Mouse (Mus musculus) c-Kit-positive CD71-negative TER-119-negative erythroid progenitor cells, embryonic 14.5 days (primary cell): ENCODE results near the gene Tsga10.
"Not testable (repeated sequence)": the region's sequence is repeated elsewhere in the genome, so short reads cannot be mapped to it uniquely, and the experiment has no call there.

ENCODE experiments used
- DNase-seq: peaks from one replicate; pipeline ENCODE4 v3.0.0-alpha.2; 2013; ENCODE audit warnings: low read depth

Gene Tsga10

GRCm38 (mm10) chr1:37864511-37865400 lies 1.5 kb downstream of the Tsga10 start:
- peak; percentile 95 for DNase-seq

GRCm38 (mm10) chr1:37850696-37851095 lies 15.5 kb downstream of the Tsga10 start:
- no peak for DNase-seq

GRCm38 (mm10) chr1:37846878-37847277 lies 19.4 kb downstream of the Tsga10 start:
- no peak for DNase-seq

GRCm38 (mm10) chr1:37831681-37832080 lies 34.5 kb downstream of the Tsga10 start:
- no peak for DNase-seq

- DNase-seq = not testable (repeated sequence)
Observed at GRCm38 (mm10) chr1:37802291-37802690, 63.9 kb downstream of the Tsga10 start.

- no peak for DNase-seq
Observed at GRCm38 (mm10) chr1:37800298-37800697, 65.9 kb downstream of the Tsga10 start.

- no peak for DNase-seq
Observed at GRCm38 (mm10) chr1:37799505-37799904, 66.7 kb downstream of the Tsga10 start.

- DNase-seq = no peak
Observed at GRCm38 (mm10) chr1:37759407-37759806, 106.8 kb downstream of the Tsga10 start.

GRCm38 (mm10) chr1:37744650-37745259 lies 121.5 kb downstream of the Tsga10 start:
- DNase-seq = no peak

GRCm38 (mm10) chr1:37742602-37743270 lies 123.5 kb downstream of the Tsga10 start:
- no peak for DNase-seq

GRCm38 (mm10) chr1:37742126-37742525 lies 124.1 kb downstream of the Tsga10 start:
- DNase-seq = no peak

GRCm38 (mm10) chr1:37740161-37740802 lies 125.9 kb downstream of the Tsga10 start:
- no peak for DNase-seq

GRCm38 (mm10) chr1:37738895-37739294 lies 127.3 kb downstream of the Tsga10 start:
- no peak for DNase-seq

GRCm38 (mm10) chr1:37737045-37737444 lies 129.2 kb downstream of the Tsga10 start:
- peak; percentile 18 for DNase-seq

GRCm38 (mm10) chr1:37735932-37736331 lies 130.3 kb downstream of the Tsga10 start:
- DNase-seq = no peak

- DNase-seq = no peak
Observed at GRCm38 (mm10) chr1:37734841-37735240, 131.4 kb downstream of the Tsga10 start.

GRCm38 (mm10) chr1:37729353-37729752 lies 136.9 kb downstream of the Tsga10 start:
- DNase-seq = no peak

GRCm38 (mm10) chr1:37728053-37728452 lies 138.2 kb downstream of the Tsga10 start:
- DNase-seq = no peak

- DNase-seq = no peak
Observed at GRCm38 (mm10) chr1:37727186-37727585, 139.0 kb downstream of the Tsga10 start.

- no peak for DNase-seq
Observed at GRCm38 (mm10) chr1:37726426-37726825, 139.8 kb downstream of the Tsga10 start.

GRCm38 (mm10) chr1:37725880-37726279 lies 140.3 kb downstream of the Tsga10 start:
- no peak for DNase-seq

GRCm38 (mm10) chr1:37721092-37721491 lies 145.1 kb downstream of the Tsga10 start:
- no peak for DNase-seq
